Mouse (Mus musculus): Measurements from ENCODE around the gene Dlg2. TPM values are rescaled to one million over a fixed set of nuclear protein-coding genes. Genes with fewer than 3 reads are reported as not detected.

The Dlg2 gene
- total RNA-seq, 4 experiments from 2014 or later = 251 to 298 (median 273) TPM

DNA sequence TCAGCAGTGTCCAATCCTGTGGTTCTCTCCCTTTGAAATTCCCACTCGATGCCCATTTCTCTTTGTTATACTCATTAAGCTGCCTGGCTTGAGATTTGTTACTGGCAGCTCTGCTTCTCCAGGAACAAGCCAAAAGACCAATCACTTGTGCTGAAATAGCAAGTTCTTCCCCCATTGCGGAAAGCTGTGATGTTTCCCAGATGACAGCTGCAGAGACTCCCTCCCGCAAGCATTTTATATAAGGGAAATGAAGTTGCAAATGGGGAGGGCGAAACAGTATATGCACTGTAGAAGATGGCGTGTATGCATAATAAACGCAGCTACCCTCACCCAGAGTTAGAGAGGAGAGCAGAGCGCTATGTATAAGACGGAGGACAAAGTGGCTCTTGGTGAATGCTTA lies 1417.5 kb downstream of the Dlg2 start:
- peak in 1 of 2 experiments; percentile 34 for DNase-seq (ENCODE audit: low spot score in 2 of 2)

DNA sequence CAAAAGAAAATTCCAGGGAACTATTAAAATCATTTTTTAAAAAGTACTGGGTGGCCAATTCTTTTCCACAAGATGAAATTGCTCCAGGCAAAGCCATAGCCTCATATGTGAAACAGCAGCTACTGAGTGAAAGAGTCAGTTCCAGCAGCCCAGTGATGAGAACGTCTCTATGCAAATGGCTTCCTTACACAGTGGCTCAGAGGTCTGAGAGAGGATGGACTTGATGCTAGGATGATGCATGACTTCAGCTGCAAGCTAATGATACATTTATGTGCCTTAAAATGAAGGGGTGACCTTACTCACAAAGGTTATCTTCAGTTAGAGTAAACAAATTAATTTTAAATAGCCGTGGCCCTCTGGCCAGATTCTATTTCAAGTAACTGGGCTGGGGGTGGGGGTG lies 1420.5 kb downstream of the Dlg2 start:
- no peak for DNase-seq (ENCODE audit: low spot score in 2 of 2)

GRCm38 (mm10) chr7:91897509-91897908 lies 1421.0 kb downstream of the Dlg2 start:
- DNase-seq (ENCODE audit: low spot score in 2 of 2) = no peak

- DNase-seq (ENCODE audit: low spot score in 2 of 2) = no peak
These were observed 1426.0 kb downstream of the Dlg2 start for GRCm38 (mm10) chr7:91902503-91902902.

- no peak for DNase-seq (ENCODE audit: low spot score in 2 of 2)
These were observed 1440.3 kb downstream of the Dlg2 start for GRCm38 (mm10) chr7:91916809-91917208.

GRCm38 (mm10) chr7:91919099-91919498 lies 1442.6 kb downstream of the Dlg2 start:
- DNase-seq (ENCODE audit: low spot score in 2 of 2) = no peak

- no peak for DNase-seq (ENCODE audit: low spot score in 2 of 2)
These were observed 1443.3 kb downstream of the Dlg2 start for GRCm38 (mm10) chr7:91919738-91920137.

DNA sequence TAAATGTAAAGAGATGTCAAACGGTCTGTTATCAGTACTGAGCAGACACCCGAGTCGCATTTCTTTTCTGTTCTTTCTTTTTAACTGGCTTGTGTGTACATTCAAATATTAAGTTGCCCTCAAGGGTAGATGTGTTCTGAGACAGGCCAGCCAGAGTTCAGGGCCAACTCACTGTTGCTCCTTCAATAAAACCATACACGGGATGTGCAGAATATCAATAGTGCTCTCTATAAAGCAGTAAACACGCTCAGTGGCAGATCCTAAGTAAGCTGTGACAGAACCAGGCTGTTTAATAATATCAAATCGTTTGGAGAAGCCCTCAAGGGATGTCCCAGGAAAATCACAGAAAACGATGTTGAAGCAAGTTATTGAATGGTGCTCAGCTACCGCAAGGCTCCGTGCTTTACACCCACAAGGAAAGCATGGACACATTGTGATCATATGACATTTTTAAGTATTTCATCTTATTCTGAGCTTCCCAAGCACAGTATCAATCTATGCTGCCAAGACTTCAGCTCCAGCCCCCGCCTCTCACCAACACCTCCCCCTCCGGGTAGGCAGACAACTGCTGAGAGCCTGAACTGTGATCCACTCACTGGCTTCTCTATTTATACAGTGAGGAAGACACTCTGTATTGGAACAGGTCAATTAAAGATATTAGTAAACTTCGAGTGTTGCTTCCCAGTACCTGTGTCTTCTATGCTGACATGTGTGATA lies 1458.6 kb downstream of the Dlg2 start:
- DNase-seq (ENCODE audit: low spot score in 2 of 2) = peak in 1 of 2 experiments; percentile 88

- no peak for DNase-seq (ENCODE audit: low spot score in 2 of 2)
These were observed 1459.7 kb downstream of the Dlg2 start for GRCm38 (mm10) chr7:91936193-91936592.

- no peak for DNase-seq (ENCODE audit: low spot score in 2 of 2)
These were observed 1466.8 kb downstream of the Dlg2 start for GRCm38 (mm10) chr7:91943224-91943623.

DNA sequence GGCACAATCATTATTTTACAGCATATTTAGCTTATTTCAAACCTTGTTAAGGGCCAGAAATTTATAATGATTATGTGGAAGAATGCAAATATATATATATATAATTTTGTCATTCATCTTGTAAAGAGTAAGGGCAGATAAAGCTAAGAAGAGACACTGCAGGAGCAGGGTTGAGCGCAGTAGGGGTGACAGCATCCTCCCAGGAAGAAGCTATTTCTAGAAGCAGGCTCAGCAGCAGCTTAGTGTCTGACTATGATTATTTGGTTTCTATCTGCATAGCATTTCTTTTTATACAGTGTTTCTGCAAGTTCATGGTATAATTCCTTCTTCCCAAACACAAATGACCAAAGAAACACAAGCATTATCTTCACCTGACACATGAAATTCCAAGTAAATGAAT lies 1479.1 kb downstream of the Dlg2 start:
- no peak for DNase-seq (ENCODE audit: low spot score in 2 of 2)

- no peak for DNase-seq (ENCODE audit: low spot score in 2 of 2)
These were observed 1486.5 kb downstream of the Dlg2 start for GRCm38 (mm10) chr7:91962956-91963355.

DNA sequence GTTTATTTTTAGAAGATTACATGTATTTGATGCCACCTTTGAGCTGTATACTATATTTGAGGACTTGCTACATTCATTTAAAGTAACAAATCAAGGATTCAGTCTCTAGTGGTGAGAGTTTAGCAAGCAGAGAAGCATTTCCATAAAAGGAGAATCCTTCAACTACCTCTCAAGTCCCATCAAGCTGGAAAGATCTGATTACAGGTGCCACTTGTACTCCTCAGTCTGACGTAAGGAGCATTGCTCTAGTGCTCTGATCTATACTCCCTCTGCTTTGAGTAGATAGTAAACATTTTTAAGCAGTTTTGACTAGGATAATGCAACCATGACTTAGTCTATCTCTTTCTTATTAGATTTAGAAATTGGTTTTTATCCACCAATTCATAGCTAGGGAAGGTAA lies 1496.5 kb downstream of the Dlg2 start:
- DNase-seq (ENCODE audit: low spot score in 2 of 2) = no peak

DNA sequence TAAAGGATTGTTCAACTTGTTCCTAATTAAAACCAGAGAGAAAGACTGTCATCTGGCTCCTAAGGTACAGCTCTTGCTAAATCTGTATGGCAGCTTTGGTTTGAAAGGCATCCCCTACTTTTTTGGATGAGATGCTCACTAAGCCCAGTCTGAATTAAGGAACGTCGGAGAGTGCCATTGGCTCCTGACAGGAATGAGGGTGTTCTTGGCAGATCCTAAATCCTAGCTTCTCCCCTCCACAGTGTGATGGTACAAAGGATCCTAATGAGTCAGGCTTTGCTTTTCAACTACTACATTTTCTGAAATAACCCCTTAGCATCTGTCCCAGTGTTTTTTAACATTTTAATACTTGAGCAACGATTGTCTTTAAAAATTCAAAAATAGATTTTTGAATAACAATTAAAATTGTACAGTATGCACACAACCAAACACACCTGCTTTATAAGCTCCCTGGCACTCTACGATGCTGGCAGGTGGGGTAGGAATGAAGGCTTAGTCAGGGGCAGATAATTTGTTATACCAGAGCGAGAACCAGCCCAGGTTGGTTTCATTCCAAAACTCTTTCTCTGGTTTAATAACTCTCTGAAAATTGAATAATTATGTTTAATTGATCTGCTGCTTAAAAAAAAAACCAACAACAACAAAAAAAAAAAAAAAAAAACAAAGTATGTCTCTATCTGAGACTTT lies 1527.4 kb downstream of the Dlg2 start:
- DNase-seq (ENCODE audit: low spot score in 2 of 2) = no peak

GRCm38 (mm10) chr7:92005681-92006425 lies 1529.4 kb downstream of the Dlg2 start:
- no peak for DNase-seq (ENCODE audit: low spot score in 2 of 2)

DNA sequence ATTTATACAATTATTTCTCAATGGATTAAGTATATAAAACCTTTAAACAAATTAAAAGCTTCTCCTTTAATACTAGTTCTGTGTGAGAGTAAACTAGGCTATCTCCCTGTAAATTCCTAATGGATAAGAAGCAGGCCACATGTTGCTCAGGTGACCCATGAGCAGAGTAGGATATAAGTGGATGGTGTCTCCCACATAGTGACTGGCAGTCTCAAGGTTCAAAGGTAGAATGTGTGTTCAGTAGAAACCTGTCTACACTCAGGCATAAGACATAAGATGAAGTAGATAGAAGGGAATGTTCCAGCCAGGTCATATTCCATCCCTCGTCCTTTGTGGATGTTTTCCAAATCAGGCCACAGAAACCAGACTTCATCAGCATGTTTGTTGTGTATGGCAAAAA lies 1532.2 kb downstream of the Dlg2 start:
- DNase-seq (ENCODE audit: low spot score in 2 of 2) = no peak

- DNase-seq (ENCODE audit: low spot score in 2 of 2) = no peak
These were observed 1548.5 kb downstream of the Dlg2 start for GRCm38 (mm10) chr7:92024928-92025327.

- no peak for DNase-seq (ENCODE audit: low spot score in 2 of 2)
These were observed 1549.1 kb downstream of the Dlg2 start for GRCm38 (mm10) chr7:92025465-92026056.

GRCm38 (mm10) chr7:92027049-92027448 lies 1550.6 kb downstream of the Dlg2 start:
- DNase-seq (ENCODE audit: low spot score in 2 of 2) = peak in 1 of 2 experiments; percentile 56

DNA sequence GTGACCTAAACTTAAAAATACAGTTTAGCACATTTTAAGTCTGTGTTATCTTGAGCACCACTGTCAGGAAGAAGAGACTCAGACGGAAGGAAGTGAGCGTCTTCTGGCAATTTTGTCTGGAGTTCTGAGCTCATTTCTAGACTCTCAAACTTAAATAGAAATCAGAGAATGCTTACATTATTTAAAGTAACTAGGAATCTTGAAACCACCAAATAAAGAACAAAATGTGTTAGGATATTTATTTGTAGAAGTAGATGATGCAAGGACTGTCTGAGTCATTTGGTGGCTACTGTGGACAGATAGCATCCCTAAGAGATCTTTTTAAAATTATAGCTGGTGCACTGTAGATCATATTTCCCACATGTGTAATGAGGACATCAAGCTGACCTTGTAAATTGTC lies 1557.8 kb downstream of the Dlg2 start:
- no peak for DNase-seq (ENCODE audit: low spot score in 2 of 2)

- no peak for DNase-seq (ENCODE audit: low spot score in 2 of 2)
These were observed 1563.7 kb downstream of the Dlg2 start for GRCm38 (mm10) chr7:92040187-92040586.

Measured in left cerebral cortex, adult 8-10 months (tissue).